Mouse (Mus musculus) cerebral cortex, adult 2 months (tissue): ENCODE measurements around the gene Ctbp2.

Experiments
- WGBS: fragments of 180-500 bp; shearing (Covaris S2); methylation state at CpG from one replicate; pipeline ENCODE4 v1.1.7; 2018; 5-methylcytosine and 5-hydroxymethylcytosine counted together

Gene Ctbp2

DNA sequence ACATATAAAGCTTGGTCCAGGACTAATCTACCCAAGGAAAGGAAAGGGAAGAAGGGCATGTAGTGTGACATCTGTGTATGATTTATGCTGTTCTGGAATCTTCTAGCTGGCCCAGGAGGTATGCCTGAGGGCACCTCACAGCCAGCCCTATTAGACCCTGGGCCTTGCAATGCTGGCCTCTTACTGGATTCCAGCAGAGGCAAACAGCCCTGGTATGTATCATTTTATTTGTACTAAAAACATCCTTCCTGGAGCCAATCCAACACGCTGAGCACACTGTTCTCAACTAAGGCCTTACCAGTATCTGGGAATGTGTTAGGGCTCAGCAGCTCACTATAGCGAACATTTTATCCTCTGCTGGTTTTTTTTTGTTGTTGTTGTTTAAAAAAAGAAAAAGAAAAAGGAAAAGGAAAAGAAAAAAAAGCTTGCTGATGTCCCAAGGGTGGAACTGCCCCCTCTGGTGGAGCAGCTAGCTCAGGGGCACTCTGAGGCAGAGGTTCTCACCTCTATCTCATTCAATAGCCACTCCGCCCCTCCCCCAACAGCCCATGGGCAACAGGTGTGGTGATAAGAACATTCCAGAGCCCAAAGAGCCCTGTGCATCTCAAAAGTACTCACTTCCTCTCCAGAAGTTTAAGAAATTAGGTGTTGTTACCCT is 83.3 kb downstream of the Ctbp2 start:
- 77% methylated on average over 3 of the region's 3 CpGs for WGBS

DNA sequence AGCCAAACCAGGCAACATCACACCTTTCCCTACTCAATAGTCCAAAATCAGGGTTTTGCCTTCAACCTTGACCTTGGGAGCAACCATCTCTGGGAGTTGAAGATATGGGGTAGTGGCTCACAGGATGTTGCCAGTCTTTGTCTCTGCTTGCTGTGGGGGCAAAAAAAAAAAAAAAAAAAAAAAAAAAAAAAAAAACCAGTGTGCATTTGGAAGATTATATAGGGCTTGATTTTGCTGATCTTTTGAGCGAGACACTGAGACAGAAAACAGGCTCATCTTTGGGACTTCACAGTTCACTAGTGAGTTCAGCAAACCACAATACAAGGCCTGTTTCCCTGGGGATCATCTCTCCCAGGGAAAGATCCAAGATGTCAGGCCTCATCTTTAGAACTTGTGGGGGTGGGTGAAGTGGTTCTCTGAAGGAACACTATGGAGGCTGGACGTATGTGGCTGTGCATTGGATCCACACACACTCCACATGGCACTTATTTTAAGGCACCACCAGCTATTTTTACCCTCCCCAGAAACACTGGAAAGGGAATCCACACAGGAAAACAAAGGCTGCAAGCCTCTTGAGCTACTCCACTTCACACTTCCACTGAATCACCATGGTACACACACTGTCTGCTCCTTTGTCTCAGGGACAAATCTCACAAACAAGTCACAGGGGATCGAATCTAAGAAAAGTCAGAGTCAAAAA is 84.4 kb downstream of the Ctbp2 start:
- 44% methylated on average over 3 of the region's 3 CpGs for WGBS

DNA sequence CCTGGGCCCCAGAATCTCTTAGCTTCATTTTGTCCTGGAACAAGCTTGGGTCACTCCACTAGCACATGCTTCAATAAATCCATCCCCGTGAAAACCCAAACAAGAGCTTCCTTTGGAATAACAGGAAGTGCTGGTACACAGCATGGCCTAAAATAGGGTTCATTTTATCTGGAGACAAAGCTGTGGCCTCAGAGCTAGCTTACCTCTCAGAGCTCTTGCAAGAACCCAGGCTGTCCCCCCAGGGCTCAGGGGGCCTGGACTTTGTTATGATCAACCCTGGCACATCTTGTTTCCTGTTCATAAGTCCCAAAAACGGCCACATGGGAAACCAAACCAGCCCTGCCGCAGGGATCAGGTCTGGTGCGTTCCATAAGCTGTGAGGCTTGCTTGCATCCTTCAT is 86.5 kb downstream of the Ctbp2 start:
- WGBS: 78% methylated on average over 4 of the region's 4 CpGs

DNA sequence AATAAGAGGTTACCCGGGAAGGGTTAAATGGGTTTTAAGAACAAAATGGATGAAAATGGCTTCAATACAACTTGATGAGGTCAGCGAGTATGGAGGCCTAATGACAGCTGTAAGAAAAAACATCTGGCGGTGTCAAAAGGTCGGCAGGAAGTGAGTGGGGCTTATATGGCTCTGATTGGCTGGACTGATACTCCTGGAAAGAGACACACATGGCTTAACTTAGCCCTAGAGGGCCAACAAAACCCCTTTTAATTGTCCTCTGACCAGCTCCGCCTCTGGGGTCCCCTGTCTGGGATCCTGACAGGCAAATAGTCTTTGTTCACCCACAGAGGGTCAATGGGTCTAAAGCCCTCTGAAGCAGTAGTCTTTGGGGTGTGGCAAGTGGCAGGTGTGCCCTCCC is 86.9 kb downstream of the Ctbp2 start:
- 84% methylated on average over 5 of the region's 5 CpGs for WGBS

DNA sequence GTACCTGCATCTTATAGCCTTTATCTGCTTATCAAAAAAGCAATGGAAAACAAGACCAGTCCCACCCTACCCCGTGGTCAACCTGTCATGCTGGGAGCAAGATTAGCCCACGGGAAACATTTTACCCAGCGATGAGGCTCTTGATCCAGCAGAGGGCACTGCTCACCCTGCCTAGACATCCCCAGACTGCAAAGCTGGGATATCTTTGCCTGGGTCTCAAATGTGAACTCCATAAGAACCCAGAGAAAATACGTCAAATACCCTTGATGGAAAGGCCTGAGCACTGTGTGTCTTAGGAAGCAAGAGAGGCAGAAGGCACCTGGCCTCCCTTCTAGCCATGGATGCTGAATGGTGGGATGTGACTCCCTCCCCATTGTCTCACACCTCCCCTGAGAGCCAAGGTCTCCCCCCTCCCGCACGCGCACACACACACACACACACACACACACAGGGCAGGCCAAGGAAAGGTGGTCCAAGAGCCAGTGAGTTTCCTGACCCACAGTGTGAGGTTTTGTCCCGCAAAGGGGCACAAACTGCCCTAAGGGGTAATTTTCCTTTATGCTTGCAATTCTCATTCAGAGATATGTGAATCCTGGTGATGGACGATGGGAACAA is 91.5 kb downstream of the Ctbp2 start:
- 35% methylated on average over 9 of the region's 9 CpGs for WGBS

DNA sequence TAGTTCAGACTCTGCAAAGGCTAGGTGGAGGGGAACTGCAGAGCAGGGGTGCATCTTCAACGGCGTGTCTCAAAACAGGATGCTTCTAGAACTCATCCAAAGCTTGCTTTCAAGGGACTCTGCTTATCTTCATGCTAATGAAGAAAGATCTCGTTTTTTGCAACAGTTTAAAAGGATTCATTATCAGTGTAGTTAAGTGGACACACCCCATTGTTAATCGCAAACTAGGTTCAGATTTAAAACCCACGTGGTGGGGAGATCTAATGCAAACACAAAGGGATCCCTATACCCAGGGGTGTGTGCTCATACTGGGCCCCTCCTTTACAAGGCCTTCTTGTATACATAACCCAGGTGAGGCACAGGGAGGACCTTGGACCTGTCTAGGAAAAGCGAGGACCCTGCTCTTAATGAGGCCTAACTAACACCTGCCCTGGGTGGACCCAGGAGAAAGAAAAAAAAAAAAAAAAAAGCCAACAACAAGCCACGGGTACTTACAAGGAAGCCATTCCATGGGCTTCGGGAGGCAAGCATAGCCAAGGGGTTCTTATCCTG is 94.6 kb downstream of the Ctbp2 start:
- WGBS: 79% methylated on average over 8 of the region's 8 CpGs

DNA sequence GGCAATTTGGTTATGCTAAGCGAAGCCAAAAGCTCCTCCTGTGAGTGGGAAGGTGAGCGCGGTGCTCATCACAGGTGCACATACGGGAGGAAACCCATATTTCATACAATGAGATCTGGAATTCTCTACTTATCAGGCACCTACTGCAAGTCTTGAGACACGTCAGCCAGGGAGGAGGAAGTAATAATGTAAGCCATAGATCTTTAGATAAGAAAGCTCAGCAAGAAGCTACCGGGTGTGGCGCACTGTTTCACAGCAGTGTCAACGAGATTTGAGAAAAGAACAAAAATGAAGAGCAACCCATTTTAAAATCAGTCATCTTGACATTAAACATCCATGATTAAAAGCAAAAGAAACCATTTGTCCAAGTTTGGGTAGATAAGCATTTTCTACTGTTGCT is 95.2 kb downstream of the Ctbp2 start:
- WGBS: 87% methylated on average over 8 of the region's 8 CpGs

DNA sequence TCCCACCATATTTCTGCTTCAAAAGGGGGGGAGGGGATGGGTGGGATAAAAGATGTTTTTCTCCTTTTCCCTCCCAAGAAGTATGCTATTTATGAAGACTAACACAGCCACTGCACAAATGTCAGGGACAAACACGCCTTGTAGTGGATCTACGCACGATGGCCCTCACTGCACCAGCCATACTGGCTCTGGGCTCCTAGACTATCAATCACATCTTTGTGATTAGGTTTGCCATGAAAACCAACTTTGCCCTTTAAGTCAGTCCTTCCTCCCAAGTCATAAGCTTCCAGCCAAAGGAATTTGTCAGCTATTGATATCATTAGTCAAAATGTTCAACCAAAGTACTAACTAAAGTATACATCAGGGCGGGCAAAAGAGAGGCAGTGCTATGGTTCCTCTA is 96.2 kb downstream of the Ctbp2 start:
- 96% methylated on average over 4 of the region's 4 CpGs for WGBS

DNA sequence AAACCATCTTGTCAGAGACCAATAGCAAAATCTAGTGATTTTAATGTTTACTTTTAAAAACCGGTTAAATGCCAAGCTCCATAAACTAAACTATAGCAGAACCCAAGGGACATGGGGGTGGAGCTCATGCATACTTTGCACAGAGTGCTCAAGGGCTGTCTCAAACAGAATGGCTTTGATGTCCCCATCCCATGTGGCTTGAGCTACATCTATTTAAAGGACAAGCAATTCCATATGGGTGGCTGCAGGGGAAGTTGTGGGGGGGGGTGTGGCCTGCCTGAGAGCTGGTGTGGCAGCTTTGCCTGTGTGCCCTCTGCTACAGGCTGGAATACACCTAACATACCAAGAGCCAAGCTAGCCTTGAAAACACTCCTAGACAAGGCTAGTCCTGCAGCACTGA is 99.5 kb downstream of the Ctbp2 start:
- WGBS: 73% methylated on average over 1 of the region's 1 CpGs

DNA sequence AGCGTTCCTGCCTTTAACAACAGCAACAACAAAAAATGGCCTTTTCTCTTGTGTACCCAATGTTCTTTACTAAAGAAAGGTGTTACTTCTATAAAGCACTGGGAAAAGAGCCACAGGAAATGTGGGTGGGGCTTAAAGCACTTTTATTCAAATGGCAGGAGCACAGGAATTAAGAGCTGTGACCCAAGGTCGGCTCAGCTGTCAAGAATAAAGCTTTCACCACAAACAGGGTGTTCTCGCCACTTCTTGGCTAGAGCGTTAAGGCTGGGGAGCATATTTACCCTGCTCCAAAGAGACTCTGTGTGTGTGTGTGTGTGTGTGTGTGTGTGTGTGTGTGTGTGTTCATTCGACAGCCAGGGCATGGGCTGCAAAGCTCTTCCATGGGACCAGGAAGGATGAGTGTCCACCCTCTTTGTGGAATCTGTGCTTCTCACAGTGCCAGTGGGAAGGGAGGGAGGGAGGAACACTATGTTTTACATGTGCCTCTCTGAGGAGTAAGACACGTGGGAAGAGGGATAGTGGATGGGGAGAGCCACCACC is 104.6 kb downstream of the Ctbp2 start:
- WGBS: 66% methylated on average over 6 of the region's 6 CpGs

DNA sequence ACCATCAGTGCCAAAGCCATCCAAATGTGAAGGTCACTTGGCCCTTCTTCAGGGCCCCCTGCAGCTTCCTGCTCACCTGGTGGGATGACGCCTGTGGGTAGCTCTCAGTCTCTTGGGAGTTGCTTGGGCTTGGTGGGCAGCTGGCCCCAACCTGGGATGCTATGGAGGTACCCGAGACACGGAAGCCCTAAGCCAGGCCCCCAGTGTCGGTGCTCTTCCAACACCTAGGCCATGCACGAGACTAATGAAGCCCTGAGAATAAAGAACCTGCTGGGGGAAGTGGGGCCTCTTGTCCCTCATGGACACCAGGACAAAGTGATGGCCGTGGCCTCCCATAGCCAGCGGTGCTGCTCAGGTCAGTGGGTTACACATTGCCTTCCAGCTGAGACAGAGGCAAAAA is 105.2 kb downstream of the Ctbp2 start:
- WGBS: 89% methylated on average over 7 of the region's 7 CpGs

DNA sequence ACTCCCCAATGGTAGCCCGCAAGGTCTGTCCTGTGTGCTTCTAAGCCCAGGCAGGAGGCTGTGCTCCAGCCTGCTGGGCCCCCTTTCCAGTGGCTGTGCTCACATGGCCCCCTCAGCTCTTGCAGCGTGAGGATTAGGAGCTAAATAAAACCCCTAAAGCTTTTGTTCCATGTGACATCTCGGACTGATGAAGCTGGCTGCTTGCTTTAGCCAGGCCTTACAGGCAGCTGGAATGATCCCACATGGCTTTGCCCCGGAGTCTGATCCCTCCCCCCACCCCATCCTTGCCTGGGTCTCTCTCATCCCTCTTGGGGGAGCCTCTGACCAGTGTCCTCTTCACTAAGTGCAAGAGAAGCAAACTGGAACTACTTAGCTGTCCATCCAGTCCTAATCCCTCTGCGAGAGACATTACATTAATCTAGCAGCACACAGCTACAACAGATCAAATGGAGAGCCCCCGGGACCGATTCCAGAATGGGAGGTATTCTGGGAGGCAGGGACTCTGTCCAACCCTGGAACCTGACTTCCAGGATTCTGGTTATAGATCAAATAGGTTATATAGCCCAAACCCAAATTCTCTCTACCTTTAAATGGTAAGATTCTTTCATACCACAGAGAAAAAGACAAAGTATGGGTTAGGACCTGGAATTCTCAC is 108.6 kb downstream of the Ctbp2 start:
- 62% methylated on average over 7 of the region's 7 CpGs for WGBS

DNA sequence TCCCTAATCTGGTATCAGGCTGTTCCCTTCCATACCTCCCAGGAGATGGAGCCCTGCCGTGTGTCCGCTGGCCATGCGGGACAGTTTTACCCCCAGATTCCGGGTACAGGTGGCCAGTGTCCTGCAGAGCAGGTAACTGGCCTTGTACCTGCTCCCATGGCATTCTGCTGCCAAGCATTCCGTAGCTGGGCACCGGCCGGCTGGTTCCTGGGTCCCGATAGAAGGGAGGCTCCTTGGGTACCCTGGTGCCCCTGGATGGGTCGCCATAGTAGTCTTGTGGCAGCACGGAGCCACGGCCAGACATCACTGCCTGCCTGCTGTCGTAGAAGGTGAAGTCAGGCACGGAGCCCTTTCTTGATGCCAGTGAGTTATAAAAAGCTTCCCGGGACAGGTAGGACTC is 109.5 kb downstream of the Ctbp2 start:
- WGBS: 93% methylated on average over 14 of the region's 14 CpGs

DNA sequence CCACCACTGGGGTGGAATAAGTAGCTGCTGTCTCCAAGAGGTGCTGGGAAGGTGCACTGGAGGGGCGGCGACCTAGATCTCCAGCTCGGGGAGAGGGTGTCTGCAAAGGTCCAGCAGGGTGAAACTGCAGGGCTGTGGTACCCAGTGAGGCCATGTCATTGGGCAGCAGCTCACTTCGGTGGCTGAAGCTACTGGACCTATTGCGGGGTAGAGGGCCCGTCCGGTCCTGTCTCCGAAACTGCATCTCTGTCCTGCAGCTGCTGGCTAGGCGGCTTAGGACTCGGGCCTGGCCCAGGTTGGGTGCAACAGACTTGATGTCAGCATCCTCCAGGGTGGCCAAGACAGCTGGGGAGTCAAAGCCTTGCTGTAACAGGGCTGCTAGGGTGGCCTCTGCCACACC is 110.2 kb downstream of the Ctbp2 start:
- WGBS: 96% methylated on average over 10 of the region's 10 CpGs

DNA sequence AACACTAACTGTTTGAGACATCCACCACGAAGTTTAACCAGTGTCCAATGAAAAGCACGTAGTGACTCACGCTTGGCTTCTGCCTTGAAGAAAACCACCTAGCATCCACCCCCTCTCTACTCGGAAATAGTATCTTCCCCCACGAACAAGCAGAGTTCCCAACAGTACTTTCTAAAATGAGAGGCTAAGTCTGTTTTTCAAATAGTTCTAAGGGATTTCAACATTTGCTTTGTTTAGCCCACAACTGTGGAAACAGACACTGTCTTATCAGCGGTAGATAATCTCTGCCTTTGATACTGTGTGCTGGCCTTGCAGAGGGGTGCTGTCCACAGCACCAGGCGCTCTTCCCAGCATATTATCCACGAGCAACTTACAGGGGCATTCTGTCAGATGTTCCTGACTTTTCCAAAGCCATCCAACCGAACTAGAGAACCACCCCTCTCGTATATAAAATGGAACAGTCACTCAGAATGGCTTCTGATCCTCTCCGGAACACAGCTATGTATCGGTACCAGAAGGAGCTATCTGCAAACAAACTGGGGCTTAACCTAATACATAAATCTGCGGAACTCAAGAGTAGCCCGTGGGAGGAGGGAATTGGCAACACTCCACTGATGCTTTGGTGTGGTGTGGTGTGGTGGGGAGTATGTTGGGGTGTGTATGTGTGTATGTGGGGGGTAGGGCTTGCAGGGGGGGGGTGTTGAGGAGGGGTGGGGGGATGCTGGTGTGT is 111.4 kb downstream of the Ctbp2 start:
- WGBS: 28% methylated on average over 14 of the region's 14 CpGs

DNA sequence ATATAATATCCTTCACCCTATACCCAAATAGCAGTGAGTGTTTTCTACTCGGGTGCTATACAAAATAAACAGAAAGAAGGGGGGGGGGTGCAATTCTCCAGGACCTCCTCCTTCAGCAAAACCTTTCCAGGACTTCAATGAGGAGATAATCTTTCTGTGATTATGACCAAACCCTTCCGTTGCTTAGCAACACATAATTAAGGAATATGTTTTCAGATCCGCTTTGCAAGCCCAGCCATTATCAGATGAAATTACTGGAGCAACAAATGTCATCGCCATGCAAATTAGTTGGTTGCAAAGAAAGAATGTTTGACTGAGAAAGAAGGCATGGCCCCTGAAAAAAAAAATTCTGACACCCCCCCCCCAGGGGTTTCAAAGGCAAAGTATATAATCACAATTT is 112.5 kb downstream of the Ctbp2 start:
- 36% methylated on average over 4 of the region's 4 CpGs for WGBS

DNA sequence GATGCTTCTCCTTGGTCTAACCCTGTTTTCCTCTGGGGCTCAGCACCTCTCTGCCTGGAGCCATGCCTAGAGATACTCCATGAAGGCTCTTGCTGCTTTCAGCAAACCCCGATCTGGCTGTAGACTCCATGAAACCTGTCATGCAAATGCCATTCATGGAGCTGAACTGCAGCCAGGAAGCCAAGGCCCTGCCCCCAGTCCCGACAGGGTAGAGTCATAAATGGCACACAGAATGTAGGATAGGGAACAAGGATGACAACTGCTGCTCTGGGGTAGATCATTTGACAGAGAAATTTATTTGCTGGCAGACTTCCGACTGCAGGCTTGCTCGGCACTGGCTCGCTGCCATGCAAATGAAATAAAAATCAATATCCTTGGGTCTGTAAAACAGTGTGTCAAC is 113.0 kb downstream of the Ctbp2 start:
- 30% methylated on average over 5 of the region's 5 CpGs for WGBS

DNA sequence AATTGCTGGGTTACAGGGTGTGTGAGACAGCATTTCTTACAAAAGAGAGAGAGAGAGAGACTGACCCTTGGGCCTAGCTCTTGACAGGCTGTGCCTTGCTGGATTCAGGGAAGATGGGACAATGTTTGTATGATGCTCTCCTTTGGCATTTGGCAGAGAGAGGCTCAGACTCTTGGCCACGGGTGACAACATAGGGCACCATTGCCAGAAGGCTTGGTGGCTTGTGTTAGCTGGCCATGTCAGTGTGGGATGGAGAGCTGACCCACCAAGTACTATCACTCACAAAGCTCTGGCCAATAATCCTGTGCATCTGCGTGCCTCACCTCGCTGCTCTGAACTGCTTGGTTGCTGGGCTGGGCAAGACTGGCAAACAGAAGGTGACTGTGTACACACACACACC is 113.7 kb downstream of the Ctbp2 start:
- WGBS: 91% methylated on average over 3 of the region's 3 CpGs

DNA sequence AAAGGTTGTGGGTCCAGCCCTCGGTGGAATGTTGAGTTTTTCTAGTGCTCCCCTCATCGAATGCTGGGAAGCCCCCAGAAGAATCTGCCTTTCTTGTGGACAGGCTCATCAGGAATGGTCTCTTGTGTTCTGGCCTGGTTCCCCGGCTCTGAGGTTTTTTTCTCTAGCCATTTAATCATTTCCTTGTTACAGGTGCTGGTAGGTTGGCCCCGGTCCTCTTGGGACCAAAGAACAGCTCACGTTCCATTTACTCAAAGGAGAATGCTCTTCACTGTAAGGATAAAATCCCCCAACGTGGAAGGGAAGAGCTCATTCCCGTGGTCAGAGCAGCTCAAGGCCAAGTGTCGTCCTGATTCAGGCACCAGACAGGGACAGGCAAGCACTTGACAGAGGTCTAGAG is 114.5 kb downstream of the Ctbp2 start:
- 94% methylated on average over 8 of the region's 8 CpGs for WGBS

DNA sequence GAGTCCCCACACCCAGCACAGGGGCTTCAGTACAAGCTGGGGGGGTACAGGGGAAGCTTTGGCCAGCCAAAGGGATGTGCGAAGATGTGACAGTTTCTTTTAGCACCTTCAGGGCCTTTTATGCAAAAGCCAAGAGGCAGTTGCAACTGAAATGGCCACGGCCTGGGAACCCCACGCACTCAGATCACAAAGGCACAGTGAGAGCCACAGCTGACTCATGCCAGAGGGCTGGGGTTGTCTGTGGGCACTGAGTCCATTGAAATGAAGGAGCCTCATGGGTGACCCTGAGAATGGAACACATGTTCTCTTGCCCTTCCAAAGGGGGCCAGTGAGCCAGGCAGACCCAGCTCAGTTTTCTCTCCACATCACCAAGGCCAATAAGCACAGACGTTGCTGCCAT is 115.5 kb downstream of the Ctbp2 start:
- WGBS: 85% methylated on average over 4 of the region's 4 CpGs

DNA sequence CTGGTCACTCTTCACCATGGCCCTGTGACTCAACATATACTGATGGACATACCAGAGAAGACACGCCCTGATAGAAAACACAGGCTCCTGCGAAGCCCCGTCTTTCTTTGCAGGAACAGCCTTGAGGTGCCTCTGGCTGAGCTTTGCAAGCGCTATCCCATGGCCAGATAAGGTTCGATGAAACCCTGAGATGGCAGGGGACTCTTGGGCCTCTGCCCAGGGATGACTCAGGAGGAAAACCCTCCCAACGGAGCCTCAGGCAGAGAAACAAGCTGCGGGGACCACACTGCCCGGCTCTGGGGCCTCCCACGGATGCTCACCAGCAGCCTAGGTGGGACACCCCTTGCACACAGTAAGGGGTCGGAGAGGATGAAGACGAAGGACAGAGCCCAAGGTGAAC is 116.8 kb downstream of the Ctbp2 start:
- WGBS: 65% methylated on average over 11 of the region's 11 CpGs

DNA sequence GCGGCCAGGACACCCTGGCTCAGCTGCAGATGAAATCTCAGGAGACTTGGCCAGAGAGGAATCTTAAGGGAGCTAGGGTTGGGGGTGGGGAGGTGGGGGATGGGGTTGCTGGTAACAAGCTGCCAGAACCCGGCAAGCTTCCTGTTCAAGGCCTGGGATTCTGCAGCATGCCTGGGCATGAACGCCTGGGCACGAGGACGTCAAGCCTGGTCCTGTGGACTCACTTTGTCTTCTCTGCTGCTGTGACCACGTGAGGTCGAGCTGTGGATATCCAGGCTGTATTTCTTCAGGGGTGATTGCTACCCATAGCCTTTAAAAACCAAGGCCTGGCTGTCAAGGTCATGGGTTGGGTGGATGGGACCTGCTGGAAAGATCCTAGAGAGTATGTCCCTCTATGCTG is 118.4 kb downstream of the Ctbp2 start:
- WGBS: 82% methylated on average over 7 of the region's 7 CpGs
